Mouse (Mus musculus) bone marrow macrophage, adult 2 months (primary cell): ENCODE measurements around the gene Dnah14.

Source experiments
- CTCF ChIP-seq: IDR thresholded peaks from 2 replicates; pipeline ENCODE4 v1.5.1; 2012; ENCODE audit warnings: low read depth, mild to moderate bottlenecking, low read length, moderate library complexity
- POLR2A ChIP-seq: IDR thresholded peaks from 2 replicates; pipeline ENCODE4 v1.6.1; 2012; ENCODE audit warnings: mild to moderate bottlenecking, low read depth, low read length, borderline replicate concordance

- TF ChIP-seq CTCF (no peak), POLR2A (no peak)
These were observed 16.0 kb upstream of the Dnah14 start for GRCm38 (mm10) chr1:181560325-181560724.
